Mouse (Mus musculus): ENCODE data around the gene Ppdpf.
A peak's percentile ranks its signal among the peaks of the same experiment; 100 is the strongest.

The Ppdpf gene

DNA sequence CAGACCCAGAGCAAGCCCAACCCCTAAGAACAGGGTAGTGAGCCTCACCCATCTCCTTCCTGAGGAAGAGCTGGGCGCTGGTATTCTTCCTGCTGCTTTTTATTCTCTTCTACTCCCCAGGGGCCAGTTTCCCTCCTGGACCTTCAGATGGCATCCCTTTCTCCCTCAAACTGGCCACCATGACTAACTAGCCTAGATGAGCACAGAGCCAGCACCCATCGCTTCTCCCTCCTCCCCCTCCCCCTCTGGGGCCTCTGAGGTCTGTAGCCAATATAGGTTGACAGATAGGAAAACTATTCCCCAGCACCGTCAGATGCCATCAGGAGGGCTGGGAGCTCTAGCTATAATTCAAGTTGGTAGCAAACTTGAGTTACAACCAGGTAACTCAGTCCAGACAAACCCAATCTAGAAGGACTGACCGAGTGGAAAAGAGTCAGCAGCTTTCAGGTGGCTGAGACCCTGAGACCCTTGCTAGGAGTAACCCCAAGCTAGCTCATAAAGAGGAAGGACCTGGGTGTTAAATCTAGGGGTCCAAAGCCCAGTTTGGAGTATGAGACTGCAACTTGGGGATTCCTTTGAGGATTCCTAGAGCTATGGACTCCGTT, 31.9 kb downstream of the Ppdpf start:
- DNase-seq (ENCODE audit: low read depth, low spot score): peak; percentile 63

GRCm38 (mm10) chr2:181219538-181220216, 32.6 kb downstream of the Ppdpf start, which contains the start of gene Fndc11:
Gene Fndc11, plus strand, starts transcription at chr2:181220013.
- peak; percentile 98 for DNase-seq (ENCODE audit: low read depth, low spot score)

DNA sequence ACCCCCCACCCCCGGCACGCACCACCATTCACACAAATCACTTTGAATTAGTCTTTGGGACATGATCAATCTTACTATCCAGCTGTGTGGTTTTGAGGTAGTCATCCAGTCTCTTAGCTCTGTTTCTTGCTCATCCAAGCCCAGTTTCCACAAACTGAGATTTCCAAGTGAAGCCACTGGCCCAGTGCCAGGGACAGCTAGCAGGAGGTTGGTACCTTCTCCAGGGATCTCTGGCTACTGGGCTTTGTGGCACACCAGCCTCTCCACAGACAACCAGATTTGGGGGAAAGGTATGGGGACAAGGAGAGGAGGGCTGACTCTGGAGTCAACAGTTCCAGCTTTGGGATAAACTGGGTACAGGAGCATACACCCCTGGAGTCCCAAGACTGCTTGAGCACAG, 33.3 kb downstream of the Ppdpf start:
- DNase-seq (ENCODE audit: low read depth, low spot score): no peak

GRCm38 (mm10) chr2:181224994-181225393, 37.9 kb downstream of the Ppdpf start:
- no peak for DNase-seq (ENCODE audit: low read depth, low spot score)

DNA sequence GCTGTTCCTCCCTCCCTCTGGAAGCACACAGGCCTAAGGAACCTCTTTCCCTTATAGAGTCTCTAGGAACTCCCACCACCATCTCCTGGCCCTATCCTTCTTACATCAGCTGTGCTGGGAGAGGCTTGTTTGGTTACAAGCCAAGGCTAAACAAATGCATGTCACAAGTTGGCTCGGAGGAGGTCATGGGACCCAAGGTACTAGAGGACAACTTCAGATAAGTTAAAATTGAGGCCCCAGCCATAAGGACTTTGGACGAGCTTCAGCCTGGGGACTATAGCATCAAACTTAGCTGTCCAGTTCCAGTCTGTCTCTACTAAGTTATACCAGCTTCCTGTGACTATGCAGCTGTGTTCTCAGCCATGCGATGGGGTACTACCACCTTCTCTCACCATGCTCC, 40.1 kb downstream of the Ppdpf start:
- no peak for DNase-seq (ENCODE audit: low read depth, low spot score)

- DNase-seq (ENCODE audit: low read depth, low spot score): no peak
Observed at GRCm38 (mm10) chr2:181228335-181228734, 41.3 kb downstream of the Ppdpf start.

DNA sequence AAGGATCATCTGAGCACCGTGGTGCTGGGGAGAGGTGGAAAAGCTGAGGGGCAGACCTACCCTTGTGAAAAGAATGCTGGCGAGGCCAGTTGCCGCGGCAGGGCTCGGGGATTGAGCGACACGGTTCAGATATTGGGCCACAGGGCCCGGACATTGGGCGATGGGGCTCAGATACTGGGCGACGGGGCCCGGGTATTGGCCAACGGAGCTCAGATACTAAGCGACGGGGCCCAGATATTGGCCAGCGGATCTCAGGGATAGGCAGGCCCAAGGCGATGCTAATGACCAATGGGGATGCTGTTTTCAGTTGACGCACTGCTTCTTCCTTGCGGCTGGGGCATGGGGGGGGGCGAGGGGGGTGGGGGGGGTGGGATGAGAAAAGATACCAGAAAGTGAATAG, 44.1 kb downstream of the Ppdpf start:
- DNase-seq (ENCODE audit: low read depth, low spot score): no peak

- DNase-seq (ENCODE audit: low read depth, low spot score): no peak
Observed at GRCm38 (mm10) chr2:181233443-181233842, 46.4 kb downstream of the Ppdpf start.

- DNase-seq (ENCODE audit: low read depth, low spot score): no peak
Observed at GRCm38 (mm10) chr2:181234680-181235079, 47.6 kb downstream of the Ppdpf start.

DNA sequence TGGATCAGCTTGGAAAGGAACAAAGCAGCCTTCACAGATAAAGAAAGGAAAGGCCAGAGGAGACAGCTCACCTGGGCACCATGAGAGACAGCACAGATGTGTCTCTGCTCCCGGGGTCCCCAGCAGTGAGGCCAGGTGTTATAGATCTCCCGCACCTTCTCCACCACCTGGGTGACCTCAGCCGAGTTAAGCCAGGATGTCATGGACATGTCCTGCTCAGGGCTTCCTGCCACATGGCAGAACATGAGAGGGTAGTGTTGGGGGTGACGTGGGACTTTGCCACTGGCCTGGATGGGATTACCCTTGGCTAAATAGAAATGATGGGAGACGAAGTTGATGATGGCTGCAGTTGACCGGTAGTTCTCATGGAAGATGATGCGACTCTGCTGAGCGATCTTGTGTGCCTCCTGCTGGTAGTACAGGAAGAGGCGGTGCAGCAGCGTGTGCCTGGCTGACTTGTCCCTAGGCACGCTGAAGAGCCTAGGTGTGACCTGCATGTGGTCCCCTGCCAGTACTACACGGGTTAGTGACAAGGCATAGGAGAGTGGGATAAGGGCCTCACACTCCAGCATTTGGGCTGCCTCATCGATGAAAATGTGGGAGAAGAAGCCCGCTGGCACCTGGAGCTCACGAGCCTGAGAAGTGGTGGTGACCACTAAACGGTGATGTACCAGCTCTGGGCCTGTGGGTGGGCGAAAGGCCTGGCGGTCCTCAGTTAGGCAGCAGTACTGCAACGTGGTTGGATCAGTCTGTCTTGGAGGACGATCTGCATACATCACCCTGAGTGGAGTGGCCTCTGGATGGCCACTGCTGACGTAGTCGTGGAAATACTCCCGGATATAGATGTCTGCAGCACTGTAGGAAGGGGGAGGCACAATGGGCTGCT, 48.9 kb downstream of the Ppdpf start:
- peak; percentile 25 for DNase-seq (ENCODE audit: low read depth, low spot score)

DNA sequence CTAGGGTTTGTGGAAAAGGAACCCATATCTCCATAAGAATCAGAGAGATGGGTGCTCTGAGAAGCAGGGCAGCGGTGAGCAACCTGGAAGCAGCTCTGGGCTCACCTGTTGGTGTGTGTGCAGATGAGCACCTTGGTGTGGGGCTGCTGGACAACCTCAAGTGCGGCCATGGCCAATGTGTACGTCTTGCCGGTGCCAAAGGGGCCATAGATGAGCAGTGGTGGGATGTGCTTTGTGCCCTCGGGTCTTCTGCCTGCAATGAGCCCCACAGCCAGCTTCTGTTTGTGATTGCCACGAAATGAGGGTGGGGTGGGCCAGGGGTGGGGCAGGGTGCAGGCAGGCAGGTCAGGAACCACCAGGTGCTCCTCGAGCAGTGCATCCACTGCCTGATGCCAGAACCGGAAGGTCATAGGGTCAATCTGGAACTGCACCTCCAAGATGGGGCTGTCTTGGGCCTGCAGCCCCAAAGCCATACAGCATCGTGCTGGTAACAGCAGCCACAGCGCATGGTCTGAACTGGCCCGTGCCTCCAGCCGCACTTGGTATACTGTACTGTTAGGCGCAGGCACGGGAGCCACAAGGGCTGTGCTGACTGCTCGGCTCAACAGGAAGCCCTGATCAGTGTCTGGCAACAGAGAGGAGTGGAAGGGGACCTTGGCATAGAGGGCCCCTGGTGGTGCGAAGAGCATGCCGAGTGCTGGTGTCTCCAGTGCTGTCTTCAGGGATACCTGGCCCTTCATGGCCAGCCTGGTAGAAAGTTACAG, 50.4 kb downstream of the Ppdpf start:
- DNase-seq (ENCODE audit: low read depth, low spot score): no peak

DNA sequence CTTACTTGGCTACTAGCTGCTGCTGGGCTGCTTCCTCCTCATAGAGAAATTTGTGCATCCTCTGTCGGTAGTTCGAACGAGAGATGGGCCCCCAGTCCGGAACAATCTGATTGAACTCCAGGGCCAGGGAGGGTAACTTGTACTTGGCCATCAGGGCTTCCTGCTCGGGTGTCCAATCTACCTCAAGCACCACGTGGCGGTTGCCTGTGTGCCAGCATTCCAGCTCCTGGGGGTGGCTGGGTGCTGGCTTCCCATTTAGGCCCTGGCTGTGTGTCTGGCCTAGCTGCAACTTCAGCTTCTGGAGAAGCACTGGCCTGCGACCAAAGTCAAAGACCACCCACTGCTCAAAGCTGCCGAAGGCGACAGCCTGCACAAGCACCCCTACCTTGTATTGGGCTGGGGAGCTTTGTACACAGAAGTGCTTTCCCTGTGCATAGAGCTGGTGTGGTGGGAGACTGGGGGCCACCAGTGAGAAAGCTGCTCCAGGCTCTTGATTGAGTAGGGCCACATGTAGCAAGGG, 51.1 kb downstream of the Ppdpf start:
- DNase-seq (ENCODE audit: low read depth, low spot score): no peak

Data from A20 (cell line).